Mouse (Mus musculus) adipocyte (in vitro differentiated cells): Measurements from ENCODE around the gene Fam198b.

Source experiments
- DNase-seq: peaks from one replicate; pipeline ENCODE4 v3.0.0-alpha.2; 2016; ENCODE audit warnings: low spot score

The Fam198b gene

DNA sequence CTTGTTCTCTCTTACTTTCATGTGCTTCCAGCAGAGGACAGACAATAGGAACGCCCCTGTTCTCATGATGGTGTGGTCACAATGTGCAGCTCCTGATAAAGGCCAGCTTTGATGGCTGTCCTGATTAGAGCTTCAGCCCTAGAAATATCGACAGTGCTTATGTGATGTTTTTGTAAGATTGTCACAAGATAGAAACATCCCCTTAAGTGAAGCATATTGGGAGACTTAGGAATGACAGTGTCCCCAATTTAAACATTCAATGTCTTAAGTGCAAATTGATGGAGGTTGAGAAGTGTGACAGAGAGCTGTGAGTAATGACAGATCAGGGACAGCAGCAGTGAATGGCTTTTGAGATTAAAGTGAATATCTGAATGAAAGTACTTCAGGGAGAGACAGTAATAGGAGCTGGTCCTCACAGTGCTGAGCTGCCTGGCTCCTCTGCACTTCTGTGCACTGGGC, 99.7 kb downstream of the Fam198b start:
- no peak for DNase-seq

DNA sequence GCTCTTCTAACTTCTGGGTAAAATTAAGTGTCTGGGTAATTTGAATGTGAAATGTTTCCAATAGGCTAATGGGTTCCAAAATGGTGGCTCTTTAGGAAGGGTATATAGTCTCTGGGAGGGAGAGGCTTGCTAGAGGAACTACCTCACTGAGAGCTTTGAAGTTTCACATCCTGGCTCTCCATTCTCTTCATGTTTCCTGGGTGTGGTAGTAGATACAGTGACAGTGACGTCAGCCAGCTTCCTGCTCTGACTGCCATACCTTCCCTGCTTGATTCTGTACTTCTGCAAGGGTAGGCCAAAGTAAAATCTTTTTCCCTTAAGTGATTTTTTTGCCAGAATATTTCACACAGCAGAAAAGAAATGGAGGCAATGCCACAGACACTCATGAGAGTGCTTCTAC, 100.2 kb downstream of the Fam198b start:
- no peak for DNase-seq

DNA sequence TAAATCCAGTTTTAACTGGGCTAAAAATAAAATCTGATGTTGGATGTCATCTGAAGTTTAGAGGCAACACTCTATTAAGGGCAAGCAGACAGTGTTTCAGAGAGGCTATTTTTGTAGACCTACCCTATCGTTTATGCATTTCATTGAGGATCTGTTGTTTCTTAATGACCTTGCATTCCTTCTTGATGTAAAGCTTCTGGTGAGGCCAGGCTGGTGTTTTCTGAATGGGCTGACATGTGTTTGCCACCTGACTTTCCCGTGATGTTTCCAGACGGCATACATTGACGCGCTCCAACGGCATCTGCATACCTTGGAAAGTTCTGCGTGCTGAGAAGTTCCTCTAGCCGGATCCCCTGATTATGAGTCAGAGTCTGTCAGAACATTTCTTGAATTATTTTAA, 104.9 kb downstream of the Fam198b start:
- DNase-seq: no peak

DNA sequence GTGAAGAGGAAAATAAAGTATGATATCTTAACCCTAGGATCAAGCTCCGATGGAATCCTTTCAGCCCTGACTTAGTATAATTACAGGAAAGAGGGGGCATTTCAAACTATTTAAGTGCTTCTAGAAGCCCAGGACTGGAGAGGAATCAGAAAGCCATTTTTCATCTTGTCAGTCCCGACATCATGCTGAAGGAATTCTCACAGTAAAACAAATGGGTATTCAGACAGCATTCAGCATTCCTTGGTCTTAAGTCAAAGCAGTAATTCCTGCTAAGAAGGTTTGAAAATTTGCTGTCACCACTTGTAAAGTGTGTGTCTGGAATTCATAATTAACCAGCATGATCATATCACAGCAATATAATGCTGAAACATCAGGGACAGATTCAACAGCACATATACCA, 105.6 kb downstream of the Fam198b start:
- no peak for DNase-seq

DNA sequence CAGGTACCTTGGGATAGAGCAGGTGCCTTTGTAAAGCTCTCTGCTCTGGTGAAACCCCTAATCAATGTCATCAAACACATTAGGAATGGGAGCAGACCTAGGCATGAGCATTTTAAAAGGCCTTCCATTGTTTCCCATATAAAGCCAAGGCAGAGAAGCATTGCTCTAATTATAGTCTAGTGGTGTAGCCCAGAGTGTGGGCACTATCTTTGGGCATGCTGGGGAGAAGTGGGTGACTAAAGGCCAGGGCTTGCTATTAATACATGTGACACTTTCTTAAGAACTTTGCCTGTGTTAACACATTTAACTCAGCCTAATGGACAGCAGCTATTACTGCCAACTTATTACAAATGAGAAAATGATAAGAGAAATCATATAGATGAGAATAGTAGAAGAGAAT, 106.1 kb downstream of the Fam198b start:
- no peak for DNase-seq

DNA sequence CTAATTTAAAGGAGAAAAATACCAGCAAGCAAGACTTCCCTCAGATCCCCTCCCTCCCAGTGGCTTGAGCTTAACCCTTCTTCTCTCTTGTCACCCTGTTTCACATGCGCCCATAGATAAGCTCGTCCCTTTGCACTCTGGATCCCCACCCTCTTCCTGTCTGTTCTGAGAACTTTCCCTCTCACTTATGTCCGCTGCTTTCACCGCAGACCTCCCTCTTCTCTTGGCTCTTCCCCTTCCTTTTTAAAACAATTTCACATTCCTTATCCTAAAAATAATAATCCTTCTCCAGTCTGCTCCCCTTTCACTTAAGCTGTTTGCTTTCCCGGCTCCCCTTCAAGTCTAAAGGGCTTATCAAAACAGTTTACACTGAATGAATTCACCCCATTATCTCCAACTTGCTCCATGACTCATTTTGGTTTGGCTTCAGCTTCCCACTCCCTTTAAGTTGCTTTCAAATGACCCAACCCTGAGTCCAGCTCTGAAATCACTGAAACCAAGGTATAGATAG, 109.8 kb downstream of the Fam198b start:
- no peak for DNase-seq

DNA sequence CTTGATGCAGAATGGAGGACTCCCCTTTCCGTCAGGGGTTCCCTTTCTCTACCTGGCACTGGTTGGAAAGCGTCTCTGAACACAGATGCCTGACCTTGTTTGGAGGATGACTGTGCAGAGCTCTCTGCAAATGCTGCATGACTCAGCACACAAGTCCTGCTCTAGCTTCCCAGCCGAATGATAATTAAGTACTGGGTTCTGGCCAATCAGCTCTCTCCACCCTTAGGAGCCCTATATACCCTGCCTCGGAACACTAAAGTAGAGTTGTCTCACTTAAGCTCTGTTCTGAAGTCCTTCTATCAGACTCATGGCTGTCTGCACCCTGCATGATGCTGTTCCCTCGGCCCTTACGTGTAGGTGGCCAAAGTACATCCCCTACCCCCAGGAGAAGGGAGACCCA, 111.4 kb downstream of the Fam198b start:
- no peak for DNase-seq
